Comparison of ENCODE assay signal across 8 mouse cellular contexts in genomic region chr15:89179630-89179964, GRCm38 (mm10). TPM values are rescaled to one million over a fixed set of nuclear protein-coding genes. Genes with fewer than 3 reads are reported as not detected.
DNase-seq lines count a peak whose midpoint lies in the region; ATAC-seq and TF ChIP-seq lines count a peak whose summit lies in the region.

No protein-coding gene starts in this region.

- no peak for TF ChIP-seq CTCF in bone marrow, adult 2 months (IDR thresholded peaks at IDR 0.05; ENCODE audit: control insufficient read depth, insufficient read depth, low read length)

- H3K9me3 ChIP-seq in kidney, embryonic 14.5 days (ENCODE audit: control insufficient read depth, low read length) = no peaks in the 10 kb centered on the region
- H3K9me3 ChIP-seq in hindbrain, embryonic 11.5 days (ENCODE audit: control insufficient read depth, low read length) = no peaks in the 10 kb centered on the region
- H3K9me3 ChIP-seq in midbrain, embryonic 12.5 days = no peaks in the 10 kb centered on the region

- no peaks in the 10 kb centered on the region for H3K36me3 ChIP-seq in kidney, embryonic 14.5 days (ENCODE audit: control insufficient read depth, insufficient read depth, low read length)
- H3K36me3 ChIP-seq in hindbrain, embryonic 11.5 days (ENCODE audit: control insufficient read depth, insufficient read depth, low read length) = no peaks in the 10 kb centered on the region
- H3K36me3 ChIP-seq in midbrain, embryonic 12.5 days = peaks cover under 1% of the 10 kb centered on the region; the same call in 1 of the 2 replicates

- no peak for ATAC-seq in kidney, embryonic 14.5 days (ENCODE audit: low FRiP score, low TSS enrichment)
- ATAC-seq in hindbrain, embryonic 11.5 days (ENCODE audit: low FRiP score) = no peak
- ATAC-seq in midbrain, embryonic 12.5 days (ENCODE audit: low FRiP score, low read depth) = no peak

- H3K4me2 ChIP-seq in kidney, embryonic 14.5 days (replicated peaks; ENCODE audit: low read depth, low read length) = peak overlapping the region; percentile 77
- H3K4me2 ChIP-seq in hindbrain, embryonic 11.5 days (replicated peaks; ENCODE audit: low read depth, low read length) = peak overlapping the region; percentile 90
- peak overlapping the region; percentile 96 for H3K4me2 ChIP-seq in midbrain, embryonic 12.5 days (replicated peaks)

- H3K27ac ChIP-seq in kidney, embryonic 14.5 days (ENCODE audit: low read depth, low read length) = peak overlapping the region; percentile 84
- peak overlapping the region; percentile 43; the same call in 1 of the 2 replicates for H3K27ac ChIP-seq in bone marrow, adult 2 months (ENCODE audit: control insufficient read depth, insufficient read depth, low read depth, low read length, poor library complexity)
- H3K27ac ChIP-seq in hindbrain, embryonic 11.5 days (ENCODE audit: low read depth, low read length) = no peak overlapping the region
- H3K27ac ChIP-seq in midbrain, embryonic 12.5 days (replicated peaks) = peak overlapping the region; percentile 95

- H3K4me1 ChIP-seq in kidney, embryonic 14.5 days (ENCODE audit: control insufficient read depth, insufficient read depth, low read length) = peaks cover 54% of the 10 kb centered on the region
- peaks cover 4% of the 10 kb centered on the region for H3K4me1 ChIP-seq in bone marrow, adult 2 months (ENCODE audit: control insufficient read depth, insufficient read depth, low read length)
- peaks cover 20% of the 10 kb centered on the region for H3K4me1 ChIP-seq in hindbrain, embryonic 11.5 days (replicated peaks; ENCODE audit: control insufficient read depth, insufficient read depth, low read length)
- H3K4me1 ChIP-seq in midbrain, embryonic 12.5 days = peaks cover 86% of the 10 kb centered on the region

- TF ChIP-seq POLR2A in bone marrow, adult 2 months (IDR thresholded peaks at IDR 0.05; ENCODE audit: borderline replicate concordance, control insufficient read depth, low read depth, low read length) = no peak

- H3K9ac ChIP-seq in kidney, embryonic 14.5 days (ENCODE audit: low read depth, low read length) = peak overlapping the region; percentile 91
- H3K9ac ChIP-seq in hindbrain, embryonic 11.5 days (ENCODE audit: low read depth, low read length) = peak overlapping the region; percentile 95
- peak overlapping the region; percentile 93 for H3K9ac ChIP-seq in midbrain, embryonic 12.5 days (replicated peaks)

- DNase-seq in kidney, postnatal 36 days = no peak
- DNase-seq in hindbrain, embryonic 11.5 days (ENCODE audit: low spot score) = no peak
- DNase-seq in adrenal gland, postnatal 36 days = no peak
- DNase-seq in spleen, postnatal 10 days (ENCODE audit: low spot score in 2 of 2) = no peak
- no peak for DNase-seq in B cell, adult 2 months

- WGBS in kidney, embryonic 14.5 days = 3% methylated on average over 6 of the region's 6 CpGs
- 39% methylated on average over 6 of the region's 6 CpGs for WGBS in bone marrow, adult 2 months
- 5% methylated on average over 6 of the region's 6 CpGs for WGBS in hindbrain, embryonic 11.5 days
- 1% methylated on average over 6 of the region's 6 CpGs for WGBS in midbrain, embryonic 12.5 days

- peak overlapping the region; percentile 71 for H3K4me3 ChIP-seq in kidney, embryonic 14.5 days (ENCODE audit: low read length)
- H3K4me3 ChIP-seq in bone marrow, adult 2 months (replicated peaks; ENCODE audit: control insufficient read depth, low read depth, low read length) = peak overlapping the region; percentile 54
- peak overlapping the region; percentile 90 for H3K4me3 ChIP-seq in hindbrain, embryonic 11.5 days (ENCODE audit: low read depth, low read length)
- peak overlapping the region; percentile 83 for H3K4me3 ChIP-seq in midbrain, embryonic 12.5 days

- no peaks in the 10 kb centered on the region for H3K27me3 ChIP-seq in kidney, embryonic 14.5 days (ENCODE audit: control insufficient read depth, insufficient read depth, low read length)
- no peaks in the 10 kb centered on the region for H3K27me3 ChIP-seq in hindbrain, embryonic 11.5 days (ENCODE audit: control insufficient read depth, insufficient read depth, low read length)
- 0 out of 2 replicates have a peak, but pooled peaks cover 4% of the 10 kb centered on the region for H3K27me3 ChIP-seq in midbrain, embryonic 12.5 days

RNA-seq across cellular contexts. Expression of gene Plxnb2, which starts 1.0 kb away (rescaled TPM):
- 124 and 165 TPM in 2 replicates for polyA plus RNA-seq in kidney, embryonic 14.5 days (2014; fragmentation: Nextera tagmentation; extraction: Ambion mirVana)
- 11.1 and 30.9 TPM in 2 replicates for polyA plus RNA-seq in bone marrow, adult 2 months (2011; ENCODE audit: insufficient read depth, insufficient read length, low replicate concordance, missing spikeins)
- 97.4 and 104 TPM in 2 replicates for polyA plus RNA-seq in hindbrain, embryonic 11.5 days (2014; fragmentation: Nextera tagmentation; extraction: Ambion mirVana)
- 164 and 170 TPM in 2 replicates for polyA plus RNA-seq in midbrain, embryonic 12.5 days (2016; fragmentation: Nextera tagmentation; extraction: Ambion mirVana)
- total RNA-seq in adrenal gland, postnatal 36 days (2021) = 100 to 1,000 TPM; 110 to 130 TPM

RNA-seq across cellular contexts. Expression of gene Dennd6b, which starts 16.7 kb away (rescaled TPM):
- polyA plus RNA-seq in kidney, embryonic 14.5 days (2014; fragmentation: Nextera tagmentation; extraction: Ambion mirVana) = 15.8 and 16.6 TPM in 2 replicates
- 8.1 and 13.6 TPM in 2 replicates for polyA plus RNA-seq in bone marrow, adult 2 months (2011; ENCODE audit: insufficient read depth, insufficient read length, low replicate concordance, missing spikeins)
- 28.3 and 31.2 TPM in 2 replicates for polyA plus RNA-seq in hindbrain, embryonic 11.5 days (2014; fragmentation: Nextera tagmentation; extraction: Ambion mirVana)
- polyA plus RNA-seq in midbrain, embryonic 12.5 days (2016; fragmentation: Nextera tagmentation; extraction: Ambion mirVana) = 53.3 and 58.6 TPM in 2 replicates
- 1 to 10 TPM; 4.9 to 5.2 TPM for total RNA-seq in adrenal gland, postnatal 36 days (2021)

RNA-seq across cellular contexts. Expression of gene Mapk11, which starts 30.2 kb away (rescaled TPM):
- polyA plus RNA-seq in kidney, embryonic 14.5 days (2014; fragmentation: Nextera tagmentation; extraction: Ambion mirVana) = 8.4 and 14.8 TPM in 2 replicates
- 5.7 and 7.6 TPM in 2 replicates for polyA plus RNA-seq in bone marrow, adult 2 months (2011; ENCODE audit: insufficient read depth, insufficient read length, low replicate concordance, missing spikeins)
- polyA plus RNA-seq in hindbrain, embryonic 11.5 days (2014; fragmentation: Nextera tagmentation; extraction: Ambion mirVana) = 38.5 and 40.4 TPM in 2 replicates
- polyA plus RNA-seq in midbrain, embryonic 12.5 days (2016; fragmentation: Nextera tagmentation; extraction: Ambion mirVana) = 45.7 and 50.2 TPM in 2 replicates
- 1 to 10 TPM; 2.5 to 3.7 TPM for total RNA-seq in adrenal gland, postnatal 36 days (2021)

RNA-seq across cellular contexts. Expression of gene Ppp6r2, which starts 31.8 kb away (rescaled TPM):
- polyA plus RNA-seq in kidney, embryonic 14.5 days (2014; fragmentation: Nextera tagmentation; extraction: Ambion mirVana) = 23.6 and 29.8 TPM in 2 replicates
- polyA plus RNA-seq in bone marrow, adult 2 months (2011; ENCODE audit: insufficient read depth, insufficient read length, low replicate concordance, missing spikeins) = 42.6 and 54.0 TPM in 2 replicates
- polyA plus RNA-seq in hindbrain, embryonic 11.5 days (2014; fragmentation: Nextera tagmentation; extraction: Ambion mirVana) = 42.1 and 46.0 TPM in 2 replicates
- 63.7 and 68.5 TPM in 2 replicates for polyA plus RNA-seq in midbrain, embryonic 12.5 days (2016; fragmentation: Nextera tagmentation; extraction: Ambion mirVana)
- total RNA-seq in adrenal gland, postnatal 36 days (2021) = 10 to 100 TPM; 39.6 to 49.0 TPM

RNA-seq across cellular contexts. Expression of gene Mapk12, which starts 39.1 kb away (rescaled TPM):
- polyA plus RNA-seq in kidney, embryonic 14.5 days (2014; fragmentation: Nextera tagmentation; extraction: Ambion mirVana) = 20.8 and 23.4 TPM in 2 replicates
- 6.1 and 14.6 TPM in 2 replicates for polyA plus RNA-seq in bone marrow, adult 2 months (2011; ENCODE audit: insufficient read depth, insufficient read length, low replicate concordance, missing spikeins)
- polyA plus RNA-seq in hindbrain, embryonic 11.5 days (2014; fragmentation: Nextera tagmentation; extraction: Ambion mirVana) = 16.5 and 17.8 TPM in 2 replicates
- polyA plus RNA-seq in midbrain, embryonic 12.5 days (2016; fragmentation: Nextera tagmentation; extraction: Ambion mirVana) = 14.5 and 20.1 TPM in 2 replicates
- total RNA-seq in adrenal gland, postnatal 36 days (2021) = 10 to 100 TPM in 1 of 2 experiments, 1 to 10 TPM in 1; 8.8 to 10.6 TPM
